Mouse (Mus musculus) forebrain, embryonic 15.5 days (tissue): ENCODE results near the gene Pim3. TPM values are rescaled to one million over a fixed set of nuclear protein-coding genes. Genes with fewer than 3 reads are reported as not detected.

Experiments
- ATAC-seq: fragments of 200-750 bp; cut with Nextera tagmentation; replicated peaks from 2 replicates; pipeline ENCODE4 v1.8.0; 2017; ENCODE audit warnings: mild to moderate bottlenecking, moderate TSS enrichment, moderate library complexity
- H3K27ac ChIP-seq: fragments of 300-500 bp; sonication (generic); replicated peaks from 2 replicates; pipeline ENCODE4 v1.5.1; 2015; ENCODE audit warnings: mild to moderate bottlenecking, inconsistent platforms
- H3K27me3 ChIP-seq: fragments of 300-500 bp; sonication (generic); 2 replicates; pipeline ENCODE4 v1.6.1; 2015; ENCODE audit warnings: inconsistent platforms
- H3K36me3 ChIP-seq: fragments of 300-500 bp; sonication (generic); 2 replicates; pipeline ENCODE4 v1.6.1; 2015; ENCODE audit warnings: mild to moderate bottlenecking, inconsistent platforms
- H3K4me1 ChIP-seq: fragments of 300-500 bp; sonication (generic); 2 replicates; pipeline ENCODE4 v1.6.1; 2015; ENCODE audit warnings: inconsistent platforms
- H3K4me2 ChIP-seq: fragments of 300-500 bp; sonication (generic); replicated peaks from 2 replicates; pipeline ENCODE4 v1.6.1; 2015; ENCODE audit warnings: mild to moderate bottlenecking, inconsistent platforms
- H3K4me3 ChIP-seq: fragments of 300-500 bp; sonication (generic); 2 replicates; pipeline ENCODE4 v1.5.1; 2015; ENCODE audit warnings: mild to moderate bottlenecking, inconsistent platforms
- H3K9ac ChIP-seq: fragments of 300-500 bp; sonication (generic); replicated peaks from 2 replicates; pipeline ENCODE4 v1.6.1; 2015; ENCODE audit warnings: mild to moderate bottlenecking, inconsistent platforms
- H3K9me3 ChIP-seq: fragments of 300-500 bp; sonication (generic); 2 replicates; pipeline ENCODE4 v1.6.1; 2016; ENCODE audit warnings: inconsistent platforms
- WGBS: fragments of 180-500 bp; shearing (Covaris S2); methylation state at CpG from one replicate; pipeline ENCODE4 v1.1.7; 2015; ENCODE audit warnings: mixed read lengths; 5-methylcytosine and 5-hydroxymethylcytosine counted together
- polyA plus RNA-seq: library from polyadenylated mRNA; unstranded; fragments of >200 nt; fragmentation: Nextera tagmentation; extraction: Ambion mirVana; gene quantifications from 2 replicates; pipeline ENCODE4 v1.2.1, GENCODE M21; 2015

The Pim3 gene
- polyA plus RNA-seq, 1 experiment from 2014 or later, result 69.1 TPM

DNA sequence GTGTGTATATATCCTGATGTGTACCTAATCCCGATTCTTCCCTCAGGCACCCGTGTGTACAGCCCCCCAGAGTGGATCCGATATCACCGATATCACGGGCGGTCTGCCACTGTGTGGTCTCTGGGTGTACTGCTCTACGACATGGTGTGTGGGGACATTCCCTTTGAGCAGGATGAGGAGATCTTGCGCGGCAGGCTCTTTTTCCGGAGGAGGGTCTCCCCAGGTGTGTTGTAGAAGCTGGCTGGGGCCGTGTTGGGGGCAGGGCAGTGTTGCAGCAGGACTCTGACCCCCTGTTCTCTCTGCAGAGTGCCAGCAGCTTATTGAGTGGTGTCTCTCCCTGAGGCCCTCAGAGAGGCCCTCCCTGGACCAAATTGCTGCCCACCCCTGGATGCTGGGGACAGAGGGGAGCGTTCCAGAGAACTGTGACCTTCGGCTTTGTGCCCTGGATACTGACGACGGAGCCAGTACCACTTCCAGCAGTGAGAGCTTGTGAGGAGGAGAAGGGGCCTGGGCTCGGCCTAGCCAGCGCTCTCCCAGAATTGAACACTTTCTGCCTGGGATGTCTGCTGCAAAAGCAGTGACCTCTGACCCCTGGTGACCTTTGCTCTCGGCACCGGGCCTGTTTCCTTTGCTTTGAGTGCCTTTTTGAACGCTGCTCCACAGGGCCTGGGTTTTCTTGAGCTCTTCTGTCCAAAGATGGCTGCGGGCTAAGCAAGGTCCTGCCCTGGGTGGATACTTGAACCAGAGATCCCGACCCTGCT, 2.5 kb downstream of the Pim3 start:
- peaks cover 19% of the 10 kb centered on the region for H3K4me1 ChIP-seq
- WGBS, result 53% methylated on average over 22 of the region's 22 CpGs
- H3K36me3 ChIP-seq, result peaks cover 21% of the 10 kb centered on the region
- peak; percentile 27 for ATAC-seq
- H3K9ac ChIP-seq, result peak overlapping the region; percentile 97
- peak overlapping the region; percentile 99 for H3K27ac ChIP-seq
- peak overlapping the region; percentile 88 for H3K4me2 ChIP-seq
- H3K9me3 ChIP-seq, result no peaks in the 10 kb centered on the region
- no peaks in the 10 kb centered on the region for H3K27me3 ChIP-seq
- H3K4me3 ChIP-seq, result peak overlapping the region; percentile 98

DNA sequence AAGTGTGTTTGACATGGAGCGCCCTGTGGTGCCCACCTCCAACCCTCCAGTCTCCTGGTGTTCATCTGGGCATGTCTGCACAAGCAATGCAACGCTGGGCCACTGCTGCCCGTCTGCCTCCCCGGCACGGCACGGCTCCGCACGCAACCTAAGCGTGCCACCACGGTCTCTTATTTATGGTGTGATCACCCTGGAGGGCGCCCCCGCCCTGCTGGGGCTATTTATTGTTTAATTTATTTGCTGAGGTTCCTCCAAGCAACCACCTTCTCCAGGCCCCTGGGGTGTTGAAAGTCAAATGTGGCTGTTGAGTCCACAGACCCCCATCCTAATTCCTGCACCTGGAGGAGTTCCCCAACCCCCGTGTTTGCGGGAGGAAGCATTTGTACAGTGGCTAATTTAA, 3.1 kb downstream of the Pim3 start:
- H3K27ac ChIP-seq, result no peak overlapping the region
- no peak overlapping the region for H3K4me3 ChIP-seq
- peaks cover 19% of the 10 kb centered on the region for H3K4me1 ChIP-seq
- H3K9ac ChIP-seq, result no peak overlapping the region
- H3K9me3 ChIP-seq, result no peaks in the 10 kb centered on the region
- no peak for ATAC-seq
- peaks cover 21% of the 10 kb centered on the region for H3K36me3 ChIP-seq
- no peaks in the 10 kb centered on the region for H3K27me3 ChIP-seq
- WGBS, result 94% methylated on average over 14 of the region's 14 CpGs
- peak overlapping the region; percentile 88; the same call in 1 of the 2 replicates for H3K4me2 ChIP-seq

DNA sequence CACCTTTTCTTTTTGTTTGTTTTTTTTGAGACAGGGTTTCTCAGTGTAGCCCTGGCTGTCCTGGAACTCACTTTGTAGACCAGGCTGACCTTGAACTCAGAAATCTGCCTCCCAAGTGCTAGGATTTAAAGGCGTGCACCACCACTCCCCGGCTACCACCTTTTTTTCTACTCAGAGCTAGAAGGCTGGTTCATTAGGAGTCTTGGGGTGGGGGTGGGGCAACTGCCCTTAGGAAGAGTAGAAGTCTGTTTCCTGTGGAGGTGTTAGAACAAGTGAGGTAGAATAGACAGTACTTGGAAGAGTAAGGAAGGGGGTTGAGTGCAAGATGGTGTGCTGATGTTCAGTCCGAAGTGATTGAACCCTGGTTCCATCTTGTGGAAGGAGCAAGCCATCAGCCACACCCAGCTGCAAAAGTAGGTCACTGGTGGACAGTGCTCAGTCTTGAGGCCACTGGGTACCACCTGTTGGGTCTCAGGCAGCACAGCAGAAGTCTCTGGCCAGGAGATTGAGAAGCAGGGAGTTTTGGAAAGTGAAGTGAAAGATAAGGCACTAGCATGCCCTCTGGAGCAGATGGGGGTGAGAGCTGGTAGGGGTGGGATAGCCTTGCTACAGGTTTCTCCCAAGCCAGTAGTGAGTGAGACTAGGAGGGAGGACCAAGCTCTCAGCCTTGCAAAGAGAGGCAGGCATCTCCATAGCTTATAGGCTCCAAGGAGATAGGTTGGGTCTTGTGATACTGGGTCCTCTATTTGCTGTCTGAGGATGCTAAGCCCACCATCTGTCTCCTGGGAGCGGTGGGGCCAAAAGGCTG, 4.1 kb downstream of the Pim3 start:
- H3K4me3 ChIP-seq, result no peak overlapping the region
- no peak overlapping the region for H3K9ac ChIP-seq
- no peak overlapping the region for H3K4me2 ChIP-seq
- H3K4me1 ChIP-seq, result peaks cover 19% of the 10 kb centered on the region
- ATAC-seq, result no peak
- 85% methylated on average over 4 of the region's 4 CpGs for WGBS
- H3K27me3 ChIP-seq, result no peaks in the 10 kb centered on the region
- H3K27ac ChIP-seq, result no peak overlapping the region
- peaks cover 21% of the 10 kb centered on the region for H3K36me3 ChIP-seq
- no peaks in the 10 kb centered on the region for H3K9me3 ChIP-seq

DNA sequence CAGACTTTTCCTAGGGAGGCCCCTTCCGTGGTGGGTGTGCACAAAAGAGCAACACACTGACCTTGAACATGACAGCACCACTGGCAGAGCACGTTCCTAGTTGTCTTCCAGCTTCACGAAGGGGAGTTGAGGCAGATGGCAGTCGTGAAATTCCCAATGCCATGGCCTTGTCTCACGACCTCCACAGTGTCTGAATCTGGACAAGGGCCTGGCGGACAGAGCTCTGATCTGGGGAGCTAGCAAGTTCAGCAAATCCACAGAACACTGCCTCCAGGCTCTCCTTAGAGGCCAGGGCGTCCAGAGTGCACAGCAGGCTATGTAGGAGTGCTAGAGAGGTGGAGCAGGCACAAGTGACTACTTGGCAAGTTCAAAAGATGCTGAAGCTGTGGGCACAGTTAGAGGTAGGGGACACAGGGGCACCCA, 5.0 kb downstream of the Pim3 start:
- Histone ChIP-seq H3K4me1 (peaks cover 15% of the 10 kb centered on the region), H3K9me3 (no peaks in the 10 kb centered on the region), H3K9ac (no peak overlapping the region), H3K4me3 (no peak overlapping the region), H3K27ac (no peak overlapping the region), H3K27me3 (no peaks in the 10 kb centered on the region), H3K4me2 (no peak overlapping the region), H3K36me3 (peaks cover 21% of the 10 kb centered on the region)
- 59% methylated on average over 7 of the region's 7 CpGs for whole genome bisulfite sequencing
- ATAC-seq, result no peak

DNA sequence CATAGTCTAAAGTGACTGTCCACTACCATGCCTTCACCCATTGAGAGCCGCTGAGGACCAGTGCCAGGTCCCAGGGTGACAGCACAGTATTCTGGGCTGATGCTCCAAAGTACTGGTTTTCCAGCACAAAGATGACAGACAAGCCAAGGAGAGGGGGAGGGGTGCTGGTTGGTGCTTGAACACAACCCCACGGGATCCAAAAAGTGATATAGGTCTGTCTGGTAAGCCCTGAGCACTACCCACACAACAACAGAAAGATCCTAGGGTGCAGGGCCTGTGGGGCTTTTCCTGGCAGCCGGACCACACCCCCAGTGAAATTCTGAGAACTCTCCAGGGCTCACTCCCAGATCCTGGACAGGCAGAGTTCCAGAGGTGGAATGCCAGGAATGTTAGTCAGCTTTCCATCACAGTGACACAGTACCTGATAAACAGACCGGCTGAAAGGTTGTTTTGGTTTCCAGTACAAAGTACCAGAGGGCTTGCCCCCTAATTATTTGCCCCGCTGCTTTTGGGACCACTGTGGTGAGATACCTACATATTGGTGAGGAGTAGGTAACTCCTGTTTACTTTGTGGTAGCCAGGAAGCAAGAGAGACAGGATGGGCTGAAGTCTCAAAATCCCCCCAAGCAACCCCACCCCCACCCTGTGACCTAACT, 5.5 kb downstream of the Pim3 start:
- no peaks in the 10 kb centered on the region for H3K9me3 ChIP-seq
- no peak overlapping the region for H3K27ac ChIP-seq
- peaks cover 15% of the 10 kb centered on the region for H3K4me1 ChIP-seq
- H3K27me3 ChIP-seq, result no peaks in the 10 kb centered on the region
- H3K4me3 ChIP-seq, result no peak overlapping the region
- WGBS, result 38% methylated on average over 5 of the region's 5 CpGs
- H3K4me2 ChIP-seq, result no peak overlapping the region
- ATAC-seq, result no peak
- no peak overlapping the region for H3K9ac ChIP-seq
- peaks cover 21% of the 10 kb centered on the region for H3K36me3 ChIP-seq

DNA sequence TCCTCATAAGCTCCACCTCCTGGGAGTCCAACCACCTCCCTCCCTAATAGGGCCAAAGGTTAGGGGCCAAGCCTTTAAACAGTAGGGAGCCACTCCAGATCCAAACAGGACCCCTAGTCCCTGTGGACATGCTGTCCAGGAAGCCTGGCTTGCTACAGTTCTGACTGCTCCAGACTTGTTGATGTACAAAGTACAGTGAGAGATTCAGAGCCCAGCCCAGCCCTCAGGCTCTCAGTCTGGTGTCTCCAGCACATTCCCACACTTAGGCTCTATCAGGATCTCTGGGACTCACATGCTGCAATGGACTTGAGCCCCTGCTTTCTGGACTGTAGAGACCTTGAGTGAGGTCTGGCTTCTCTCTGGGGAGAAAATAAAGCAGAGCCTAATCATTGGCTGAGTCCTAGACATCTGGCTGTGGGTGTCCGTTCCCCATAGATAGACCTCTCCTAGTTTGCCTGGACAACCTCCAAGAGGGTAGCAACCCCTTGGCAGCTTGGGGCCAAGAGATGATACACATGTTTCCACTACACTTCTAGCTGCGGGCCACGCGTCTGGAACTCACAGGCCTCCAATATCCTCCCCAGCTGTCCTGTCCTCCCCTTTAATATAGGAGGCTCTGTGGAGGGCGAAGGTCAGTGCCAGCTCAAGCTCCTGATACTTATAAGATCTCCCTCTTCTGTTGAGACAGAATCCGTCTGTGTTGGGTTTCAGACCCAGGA, 6.2 kb downstream of the Pim3 start:
- H3K36me3 ChIP-seq, result peaks cover 21% of the 10 kb centered on the region
- no peaks in the 10 kb centered on the region for H3K27me3 ChIP-seq
- no peak overlapping the region for H3K4me2 ChIP-seq
- H3K9ac ChIP-seq, result no peak overlapping the region
- no peaks in the 10 kb centered on the region for H3K9me3 ChIP-seq
- H3K4me3 ChIP-seq, result no peak overlapping the region
- ATAC-seq, result no peak
- WGBS, result over 99% methylated on average over 6 of the region's 6 CpGs
- H3K4me1 ChIP-seq, result peaks cover 15% of the 10 kb centered on the region
- H3K27ac ChIP-seq, result no peak overlapping the region

DNA sequence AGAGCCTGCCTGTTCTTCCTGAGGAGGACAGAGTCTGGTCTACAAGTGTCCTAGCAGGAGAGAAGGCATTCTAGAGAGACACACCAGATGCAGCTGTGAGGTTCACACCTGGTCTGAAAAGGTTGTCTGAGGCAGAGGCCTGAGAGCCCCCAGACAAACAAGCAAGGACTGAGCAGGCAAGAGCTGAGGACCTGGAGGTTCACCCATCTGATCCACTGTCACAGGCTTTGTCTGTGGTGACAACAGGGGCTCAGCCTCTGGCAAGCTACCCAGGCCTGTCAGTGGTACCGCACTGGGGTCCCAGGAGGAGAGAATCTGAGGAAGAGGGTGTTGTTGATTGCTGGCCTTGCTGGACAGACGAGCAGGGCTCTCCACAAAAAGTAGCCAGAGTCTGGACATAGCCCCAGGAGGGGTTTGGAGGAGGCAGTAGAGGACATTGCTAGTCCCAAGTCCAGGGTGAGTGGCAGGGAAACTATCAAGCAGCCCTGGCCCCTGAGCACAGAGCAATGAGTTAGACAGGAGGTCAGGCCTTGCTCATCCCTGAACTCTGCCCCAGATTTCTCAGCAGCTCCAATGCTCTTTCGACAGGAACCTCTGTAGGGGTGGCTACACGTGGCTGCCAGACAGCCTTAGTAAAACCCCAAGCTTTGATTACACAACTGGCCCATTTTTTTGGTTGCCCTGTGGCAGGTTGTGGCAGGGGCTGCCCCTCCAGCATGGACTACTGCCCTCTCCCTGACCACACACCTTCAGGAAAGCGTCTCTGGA, 8.6 kb downstream of the Pim3 start:
- H3K36me3 ChIP-seq, result peaks cover 11% of the 10 kb centered on the region; the same call in 1 of the 2 replicates
- H3K4me1 ChIP-seq, result no peaks in the 10 kb centered on the region
- H3K4me3 ChIP-seq, result no peak overlapping the region
- 68% methylated on average over 5 of the region's 5 CpGs for WGBS
- no peak overlapping the region for H3K9ac ChIP-seq
- no peak overlapping the region for H3K27ac ChIP-seq
- no peak for ATAC-seq
- no peaks in the 10 kb centered on the region for H3K9me3 ChIP-seq
- peaks cover under 1% of the 10 kb centered on the region; the same call in 1 of the 2 replicates for H3K27me3 ChIP-seq
- no peak overlapping the region for H3K4me2 ChIP-seq

DNA sequence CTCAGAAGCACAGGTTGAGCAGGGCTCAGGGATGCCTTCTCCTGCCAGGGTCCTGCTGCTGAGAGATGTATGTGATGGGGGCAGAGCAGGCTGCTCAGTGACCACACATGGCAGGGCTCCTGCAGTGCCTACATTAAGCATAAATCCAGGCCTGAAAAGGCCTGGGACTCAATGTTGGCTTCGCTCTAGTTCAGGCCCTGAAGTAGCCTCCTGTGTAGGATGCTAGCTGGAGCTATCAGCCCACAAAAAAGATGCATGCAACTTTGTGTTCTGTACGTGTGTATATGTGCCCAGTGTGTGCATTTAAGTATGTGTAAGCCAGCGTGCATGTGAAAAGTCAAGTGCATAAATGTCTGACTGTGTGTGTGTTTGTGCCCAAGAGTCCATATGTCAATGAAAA, 12.1 kb downstream of the Pim3 start:
- Histone ChIP-seq H3K27ac (no peak overlapping the region), H3K36me3 (no peaks in the 10 kb centered on the region), H3K4me2 (no peak overlapping the region), H3K9ac (no peak overlapping the region), H3K4me1 (peaks cover 7% of the 10 kb centered on the region; the same call in 1 of the 2 replicates), H3K9me3 (no peaks in the 10 kb centered on the region), H3K27me3 (peaks cover 3% of the 10 kb centered on the region; the same call in 1 of the 2 replicates), H3K4me3 (no peak overlapping the region)
- no peak for ATAC-seq
- 89% methylated on average over 3 of the region's 3 CpGs for WGBS

DNA sequence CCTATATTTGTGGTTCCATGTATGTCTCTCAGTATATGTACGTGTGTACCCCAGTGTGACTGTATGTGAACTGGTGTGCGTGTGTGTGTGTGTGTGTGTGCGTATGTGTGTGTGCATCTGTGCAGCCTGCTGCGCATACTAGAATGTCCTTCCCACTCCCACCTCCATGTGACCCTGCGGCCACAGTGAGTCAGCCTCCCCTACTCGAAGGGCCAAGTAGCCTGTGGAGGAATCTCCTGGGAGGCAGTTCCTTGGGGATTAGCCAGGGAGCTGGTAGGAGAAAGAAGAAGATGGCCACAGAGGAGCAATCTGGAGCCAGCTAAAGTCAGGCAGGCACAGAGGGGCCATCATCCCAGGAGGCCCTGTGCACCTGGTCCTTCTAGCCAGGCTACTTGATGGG, 12.5 kb downstream of the Pim3 start:
- no peak overlapping the region for H3K4me2 ChIP-seq
- 89% methylated on average over 6 of the region's 6 CpGs for WGBS
- H3K36me3 ChIP-seq, result no peaks in the 10 kb centered on the region
- peaks cover 3% of the 10 kb centered on the region; the same call in 1 of the 2 replicates for H3K27me3 ChIP-seq
- H3K27ac ChIP-seq, result no peak overlapping the region
- H3K9ac ChIP-seq, result no peak overlapping the region
- H3K9me3 ChIP-seq, result no peaks in the 10 kb centered on the region
- peaks cover 7% of the 10 kb centered on the region; the same call in 1 of the 2 replicates for H3K4me1 ChIP-seq
- no peak overlapping the region for H3K4me3 ChIP-seq
- ATAC-seq, result no peak

DNA sequence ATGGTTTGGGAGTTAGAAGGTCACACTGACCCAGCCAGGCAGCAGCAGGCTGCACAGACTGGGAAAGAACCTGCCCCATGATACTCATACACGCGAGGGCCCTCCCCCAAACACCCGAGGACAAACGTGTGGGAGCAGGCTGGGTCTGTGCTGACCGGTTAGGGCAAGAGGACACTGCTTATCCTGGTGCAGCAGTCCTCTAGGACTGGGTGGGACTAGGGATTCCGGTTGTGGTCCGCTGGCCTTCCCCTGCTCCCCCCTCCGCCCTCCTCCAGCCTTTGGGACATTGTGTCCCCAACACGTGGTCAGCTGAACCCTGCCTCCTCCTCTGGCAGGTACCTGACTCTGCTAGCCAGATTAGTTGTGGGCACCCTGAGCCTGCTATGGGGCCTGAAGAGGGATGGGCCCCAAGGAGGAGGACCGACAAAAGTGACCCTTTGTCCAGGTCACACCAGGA, 13.7 kb downstream of the Pim3 start:
- H3K4me3 ChIP-seq, result no peak overlapping the region
- WGBS, result 39% methylated on average over 9 of the region's 10 CpGs
- peaks cover 3% of the 10 kb centered on the region; the same call in 1 of the 2 replicates for H3K27me3 ChIP-seq
- ATAC-seq, result no peak
- peaks cover 7% of the 10 kb centered on the region; the same call in 1 of the 2 replicates for H3K4me1 ChIP-seq
- no peak overlapping the region for H3K9ac ChIP-seq
- H3K36me3 ChIP-seq, result no peaks in the 10 kb centered on the region
- no peak overlapping the region for H3K4me2 ChIP-seq
- H3K9me3 ChIP-seq, result no peaks in the 10 kb centered on the region
- H3K27ac ChIP-seq, result no peak overlapping the region
